Mouse (Mus musculus) frontal cortex, adult 2 months (tissue): ENCODE results near the gene Trim2. TPM values are rescaled to one million over a fixed set of nuclear protein-coding genes. Genes with fewer than 3 reads are reported as not detected.

Experiments
- polyA plus RNA-seq: library from polyadenylated mRNA; depleted of rRNA; stranded (reverse); fragments of >200 nt; gene quantifications from 2 replicates; pipeline ENCODE4 v1.2.3, GENCODE M21; 2012; rRNA removed

The Trim2 gene
- polyA plus RNA-seq, 1 experiment = 106 TPM

Other genes with a start within 250 kb of the Trim2 start
- gene Mnd1, start 151.1 kb downstream of the Trim2 start, polyA plus RNA-seq = 4.6 and 4.8 TPM in 2 replicates
- 0.08 TPM in 1 of 2 replicates, not detected in the other for gene Gm6525, start 132.8 kb downstream of the Trim2 start, polyA plus RNA-seq
- gene Fhdc1, start 173.6 kb upstream of the Trim2 start, polyA plus RNA-seq = 4.7 and 5.2 TPM in 2 replicates